14 mouse cellular contexts compared by ENCODE assay signal in genomic region chr7:138538048-138538831, GRCm38 (mm10).
DNase-seq lines count a peak whose midpoint lies in the region; ATAC-seq and TF ChIP-seq lines count a peak whose summit lies in the region.
"Had no signal": no experiment of that assay in that cellular context is flagged by ENCODE, and none has a peak within 500 bp of the region (broad histone marks: within the 10 kb centered on the region; RNA-seq: fewer than 3 reads in every experiment).

No protein-coding gene starts in this region.

- DNase-seq in layer of hippocampus, adult 2 months (ENCODE audit: low spot score in 2 of 2), result no peak
- DNase-seq in layer of hippocampus, adult 9-10 months (ENCODE audit: low spot score), result no peak
- DNase-seq in forebrain, postnatal 0 days, result peak; percentile 21
- peak; percentile 36 for DNase-seq in kidney, postnatal 0 days (ENCODE audit: low spot score)
- DNase-seq in embryo, embryonic 11 days, result no peak
- no peak for DNase-seq in thymus, adult 18-20 months
- no peak for DNase-seq in hindbrain, embryonic 14.5 days (ENCODE audit: low spot score)
- DNase-seq: B cell, adult 2 months; cerebellum, postnatal 14 days; heart, adult 11 months; heart, postnatal 36 days had no signal

- no peak overlapping the region for H3K4me3 ChIP-seq in layer of hippocampus, adult 2 months
- H3K4me3 ChIP-seq in forebrain, postnatal 0 days (ENCODE audit: low read depth, low read length), result no peak overlapping the region
- no peak overlapping the region for H3K4me3 ChIP-seq in kidney, postnatal 0 days (replicated peaks; ENCODE audit: low read depth, low read length)
- peak overlapping the region; percentile 22; the same call in 1 of the 2 replicates for H3K4me3 ChIP-seq in liver, embryonic 16.5 days (ENCODE audit: low read depth, low read length)
- H3K4me3 ChIP-seq in hindbrain, embryonic 14.5 days (replicated peaks; ENCODE audit: low read length), result no peak overlapping the region
- H3K4me3 ChIP-seq: embryonic facial prominence, embryonic 13.5 days had no signal

- no peak overlapping the region for H3K4me2 ChIP-seq in forebrain, postnatal 0 days (ENCODE audit: low read depth)
- peak overlapping the region; percentile 8; the same call in 1 of the 2 replicates for H3K4me2 ChIP-seq in kidney, postnatal 0 days (ENCODE audit: low read length)
- H3K4me2 ChIP-seq in liver, embryonic 16.5 days (ENCODE audit: low read depth, low read length), result peak overlapping the region; percentile 40
- no peak overlapping the region for H3K4me2 ChIP-seq in hindbrain, embryonic 14.5 days (replicated peaks)
- H3K4me2 ChIP-seq: embryonic facial prominence, embryonic 13.5 days had no signal

- 0 out of 2 replicates have a peak overlapping the region, but pooled peaks have one; percentile 4 for H3K27ac ChIP-seq in layer of hippocampus, adult 2 months
- no peak overlapping the region for H3K27ac ChIP-seq in forebrain, postnatal 0 days (ENCODE audit: low read depth, low read length)
- no peak overlapping the region for H3K27ac ChIP-seq in kidney, postnatal 0 days
- H3K27ac ChIP-seq in liver, embryonic 16.5 days (ENCODE audit: low read length), result peak overlapping the region; percentile 57
- H3K27ac ChIP-seq in hindbrain, embryonic 14.5 days, result no peak overlapping the region
- H3K27ac ChIP-seq: embryonic facial prominence, embryonic 13.5 days had no signal

- no peaks in the 10 kb centered on the region for H3K4me1 ChIP-seq in forebrain, postnatal 0 days (ENCODE audit: insufficient read depth)
- H3K4me1 ChIP-seq in kidney, postnatal 0 days (replicated peaks; ENCODE audit: insufficient read depth, low read length), result no peaks in the 10 kb centered on the region
- no peaks in the 10 kb centered on the region for H3K4me1 ChIP-seq in liver, embryonic 16.5 days (ENCODE audit: control insufficient read depth, low read depth, low read length)
- no peaks in the 10 kb centered on the region for H3K4me1 ChIP-seq in hindbrain, embryonic 14.5 days (replicated peaks; ENCODE audit: control insufficient read depth, insufficient read depth, low read length)
- H3K4me1 ChIP-seq: embryonic facial prominence, embryonic 13.5 days had no signal

- no peak overlapping the region for H3K9ac ChIP-seq in forebrain, postnatal 0 days
- H3K9ac ChIP-seq in kidney, postnatal 0 days (ENCODE audit: low read depth, low read length), result no peak overlapping the region
- H3K9ac ChIP-seq in liver, embryonic 16.5 days (ENCODE audit: low read depth, low read length), result no peak overlapping the region
- H3K9ac ChIP-seq in hindbrain, embryonic 14.5 days, result no peak overlapping the region
- H3K9ac ChIP-seq: embryonic facial prominence, embryonic 13.5 days had no signal

- H3K27me3 ChIP-seq in forebrain, postnatal 0 days (ENCODE audit: insufficient read depth, low read length), result no peaks in the 10 kb centered on the region
- no peaks in the 10 kb centered on the region for H3K27me3 ChIP-seq in kidney, postnatal 0 days (ENCODE audit: insufficient read depth, low read length)
- no peaks in the 10 kb centered on the region for H3K27me3 ChIP-seq in liver, embryonic 16.5 days (ENCODE audit: control insufficient read depth, insufficient read depth, low read depth, low read length)
- no peaks in the 10 kb centered on the region for H3K27me3 ChIP-seq in hindbrain, embryonic 14.5 days (ENCODE audit: control insufficient read depth, insufficient read depth, low read length)
- H3K27me3 ChIP-seq: embryonic facial prominence, embryonic 13.5 days had no signal

- peak; percentile 55 for ATAC-seq in forebrain, postnatal 0 days
- ATAC-seq in kidney, postnatal 0 days (replicated peaks; ENCODE audit: low FRiP score, low read depth), result no peak
- ATAC-seq in liver, embryonic 16.5 days (ENCODE audit: low read depth), result peak; percentile 85
- ATAC-seq in hindbrain, embryonic 14.5 days (ENCODE audit: low FRiP score), result no peak

- no peak for TF ChIP-seq CTCF in layer of hippocampus, adult 2 months (conservative IDR thresholded peaks at IDR 0.05)
- no peak for TF ChIP-seq CTCF in forebrain, postnatal 0 days (IDR thresholded peaks at IDR 0.05; ENCODE audit: low read depth)
- no peak for TF ChIP-seq CTCF in kidney, postnatal 0 days (IDR thresholded peaks at IDR 0.05; ENCODE audit: low read depth)

- 24% methylated on average over 18 of the region's 18 CpGs for WGBS in forebrain, postnatal 0 days
- 37% methylated on average over 18 of the region's 18 CpGs for whole genome bisulfite sequencing in kidney, postnatal 0 days
- WGBS in liver, embryonic 16.5 days (ENCODE audit: insufficient replicate concordance), result 53% methylated on average over 18 of the region's 18 CpGs
- 50% methylated on average over 18 of the region's 18 CpGs for WGBS in hindbrain, embryonic 14.5 days

- no peaks in the 10 kb centered on the region for H3K36me3 ChIP-seq in forebrain, postnatal 0 days (ENCODE audit: insufficient read depth)
- H3K36me3 ChIP-seq in kidney, postnatal 0 days (ENCODE audit: insufficient read depth, low read length), result no peaks in the 10 kb centered on the region
- no peaks in the 10 kb centered on the region for H3K36me3 ChIP-seq in liver, embryonic 16.5 days (ENCODE audit: control insufficient read depth, insufficient read depth)
- H3K36me3 ChIP-seq in hindbrain, embryonic 14.5 days (replicated peaks; ENCODE audit: control insufficient read depth, insufficient read depth), result no peaks in the 10 kb centered on the region
- H3K36me3 ChIP-seq: embryonic facial prominence, embryonic 13.5 days; G1E had no signal

- no peaks in the 10 kb centered on the region for H3K9me3 ChIP-seq in forebrain, postnatal 0 days (ENCODE audit: low read length)
- no peaks in the 10 kb centered on the region for H3K9me3 ChIP-seq in kidney, postnatal 0 days (replicated peaks; ENCODE audit: low read length)
- H3K9me3 ChIP-seq in liver, embryonic 16.5 days (replicated peaks; ENCODE audit: control insufficient read depth, low read length), result no peaks in the 10 kb centered on the region
- H3K9me3 ChIP-seq in hindbrain, embryonic 14.5 days (ENCODE audit: control insufficient read depth, low read length), result no peaks in the 10 kb centered on the region
- H3K9me3 ChIP-seq: embryonic facial prominence, embryonic 13.5 days had no signal

Comparison
In these comparisons a context has a peak if more than half of its experiments do, and no peak if none do; other contexts are left out.
1. DNase-seq: peak in forebrain, postnatal 0 days (single experiment) and kidney, postnatal 0 days (single experiment); none in layer of hippocampus, adult 2 months (0 of 2), layer of hippocampus, adult 9-10 months (single experiment), embryo, embryonic 11 days (single experiment), thymus, adult 18-20 months (0 of 2) and hindbrain, embryonic 14.5 days (single experiment).
2. H3K27ac ChIP-seq: peak in layer of hippocampus, adult 2 months (single experiment) and liver, embryonic 16.5 days (single experiment); none in forebrain, postnatal 0 days (single experiment), kidney, postnatal 0 days (single experiment) and hindbrain, embryonic 14.5 days (single experiment).
3. ATAC-seq: peak in forebrain, postnatal 0 days (single experiment) and liver, embryonic 16.5 days (single experiment); none in kidney, postnatal 0 days (single experiment) and hindbrain, embryonic 14.5 days (single experiment).
4. H3K4me2 ChIP-seq: peak in kidney, postnatal 0 days (single experiment) and liver, embryonic 16.5 days (single experiment); none in forebrain, postnatal 0 days (single experiment) and hindbrain, embryonic 14.5 days (single experiment).